Mouse (Mus musculus): ENCODE results near the gene Kcnh2.

The Kcnh2 gene

DNA sequence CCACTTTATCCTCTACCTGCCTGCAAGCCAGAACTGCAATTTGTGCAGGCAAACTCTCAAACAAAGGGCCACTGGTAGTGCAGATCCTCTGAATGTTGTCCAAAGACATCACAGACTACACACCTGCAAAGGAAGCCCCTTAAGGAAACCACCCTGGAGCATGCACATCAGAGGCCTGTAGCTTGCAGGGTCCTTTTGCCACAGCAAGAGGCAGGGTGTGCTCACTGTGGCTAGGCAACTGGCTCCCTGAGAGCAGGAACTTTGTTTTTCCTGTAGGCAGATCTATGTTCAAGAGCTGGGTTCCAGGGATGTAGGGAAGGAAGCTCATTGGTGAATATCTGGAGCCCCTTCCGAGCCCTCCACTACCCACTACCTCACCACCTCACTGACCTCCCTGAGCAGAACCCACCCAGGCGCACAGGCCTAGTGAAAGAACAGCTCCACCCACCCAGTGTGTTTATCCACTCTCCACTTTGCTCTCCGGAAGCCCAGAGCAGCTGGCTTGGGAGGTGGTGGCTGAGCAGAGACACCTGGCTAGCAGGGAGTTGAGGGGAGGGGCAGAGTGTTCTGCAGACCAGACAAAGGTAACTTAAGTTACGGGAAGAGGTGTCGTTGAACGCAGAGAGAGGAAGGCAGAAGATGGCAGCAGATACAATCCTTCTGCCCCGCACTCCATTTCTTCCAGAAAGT is 4.1 kb downstream of the Kcnh2 start:
- DNase-seq (ENCODE audit: inconsistent age in 2 of 2, low spot score in 1 of 2): no peak

DNA sequence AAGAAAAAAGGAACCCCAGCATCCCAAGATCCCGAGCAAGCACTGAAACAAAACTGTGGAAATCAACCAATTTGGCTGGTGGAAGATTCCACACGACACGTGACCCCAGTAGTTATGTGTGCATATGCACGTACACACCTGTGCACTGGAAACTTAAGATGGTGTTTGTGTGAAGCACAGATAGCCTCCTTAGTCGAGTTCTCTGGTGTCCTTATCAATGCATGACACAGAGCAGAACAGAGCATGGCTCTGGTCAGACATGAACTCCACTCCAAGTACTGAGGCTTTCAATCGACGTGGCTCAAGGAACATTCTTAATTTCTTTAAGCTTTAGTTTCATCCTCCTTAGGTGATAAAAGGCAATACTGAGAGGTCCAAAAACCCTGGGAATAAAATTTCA is 5.1 kb downstream of the Kcnh2 start:
- DNase-seq (ENCODE audit: inconsistent age in 2 of 2, low spot score in 1 of 2): no peak

DNA sequence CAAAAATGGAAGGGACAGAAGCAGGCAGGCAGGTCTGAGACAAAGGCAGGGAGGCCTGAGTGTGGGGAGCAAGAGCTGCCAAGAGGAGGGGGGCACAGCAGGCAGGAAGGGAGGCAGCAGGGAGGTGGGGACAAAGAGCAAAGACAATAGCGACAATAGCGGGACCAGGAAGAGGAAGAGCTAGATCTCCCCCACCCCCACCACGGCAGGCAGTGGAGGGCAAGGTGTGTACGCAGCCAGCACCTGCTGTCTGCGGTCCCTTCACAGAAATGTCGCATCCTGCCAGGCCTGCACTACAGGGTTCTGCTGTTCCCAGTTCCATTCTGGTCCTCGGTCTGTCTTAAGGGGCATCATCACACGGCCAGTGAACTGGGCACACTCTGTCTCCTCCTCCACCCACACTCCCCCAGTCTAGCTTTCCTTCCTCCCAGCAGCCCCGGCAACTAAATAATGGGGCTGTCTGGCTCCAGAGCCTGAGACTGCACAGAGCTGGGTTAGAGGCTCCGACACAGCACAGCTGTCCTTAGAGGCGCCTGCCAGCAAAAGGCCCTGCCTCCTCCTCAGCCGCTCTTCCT is 6.8 kb downstream of the Kcnh2 start:
- DNase-seq (ENCODE audit: inconsistent age in 2 of 2, low spot score in 1 of 2): peak in 1 of 2 experiments; percentile 27

DNA sequence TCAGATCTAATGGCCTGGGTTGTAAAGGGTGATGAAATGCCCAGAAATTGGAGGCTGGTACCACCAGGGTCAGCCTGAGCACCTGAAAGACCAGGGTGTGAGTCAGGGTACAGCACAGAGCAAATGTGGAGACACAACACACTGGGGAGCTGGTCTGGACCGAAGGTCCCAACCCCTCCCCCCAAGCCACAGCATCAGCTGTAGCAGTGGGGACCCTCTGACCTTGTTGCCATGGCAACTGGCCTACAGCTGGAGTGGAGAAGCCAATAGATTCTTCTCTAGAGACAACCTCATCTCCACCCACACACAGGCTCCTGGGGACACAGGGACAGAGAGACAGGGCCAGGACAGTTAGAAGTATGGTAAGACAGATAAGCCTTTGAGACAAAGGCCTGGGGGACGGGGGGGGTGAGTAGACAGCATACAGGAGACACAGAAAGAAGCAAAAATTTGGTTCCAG is 7.4 kb downstream of the Kcnh2 start:
- no peak for DNase-seq (ENCODE audit: inconsistent age in 2 of 2, low spot score in 1 of 2)

DNA sequence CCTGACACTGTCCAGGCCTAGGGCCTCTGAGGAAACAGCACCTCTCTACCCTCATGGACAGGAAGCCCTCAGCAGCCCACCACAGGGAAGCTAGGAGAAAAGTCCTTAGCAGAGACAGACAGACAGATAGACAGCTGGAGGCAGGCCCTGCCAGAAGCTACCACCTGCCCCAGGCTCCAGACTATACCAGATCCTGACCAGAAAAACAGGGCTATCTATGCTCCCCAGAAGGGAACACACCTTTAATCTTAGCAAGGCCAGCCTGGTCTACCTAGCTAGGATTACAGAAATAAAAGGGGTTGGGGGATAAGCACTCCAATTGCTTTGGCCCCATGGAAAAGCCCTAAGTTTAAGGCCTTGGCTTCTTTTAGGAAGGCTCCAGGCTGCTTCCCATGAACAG is 8.0 kb downstream of the Kcnh2 start:
- DNase-seq (ENCODE audit: inconsistent age in 2 of 2, low spot score in 1 of 2): no peak

DNA sequence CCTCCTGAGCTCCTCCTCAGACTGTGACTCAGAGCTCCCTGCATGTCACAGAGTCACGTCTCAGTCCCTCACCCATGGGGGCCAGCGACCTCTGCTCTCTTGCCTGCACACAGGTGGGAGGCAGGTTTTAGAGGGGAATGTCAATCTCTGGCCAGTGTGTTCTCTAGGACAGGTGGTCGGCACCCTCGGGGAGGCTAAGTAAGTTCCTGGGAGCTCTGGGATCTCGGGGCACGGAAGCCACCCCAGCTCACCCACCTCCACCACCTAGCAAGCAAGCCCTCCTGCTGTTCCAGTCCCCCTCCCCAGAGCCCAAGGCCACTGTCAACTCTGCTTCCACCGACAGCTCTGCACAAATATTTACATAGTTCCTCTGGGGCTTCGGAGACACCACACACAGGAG is 8.4 kb downstream of the Kcnh2 start:
- no peak for DNase-seq (ENCODE audit: inconsistent age in 2 of 2, low spot score in 1 of 2)

DNA sequence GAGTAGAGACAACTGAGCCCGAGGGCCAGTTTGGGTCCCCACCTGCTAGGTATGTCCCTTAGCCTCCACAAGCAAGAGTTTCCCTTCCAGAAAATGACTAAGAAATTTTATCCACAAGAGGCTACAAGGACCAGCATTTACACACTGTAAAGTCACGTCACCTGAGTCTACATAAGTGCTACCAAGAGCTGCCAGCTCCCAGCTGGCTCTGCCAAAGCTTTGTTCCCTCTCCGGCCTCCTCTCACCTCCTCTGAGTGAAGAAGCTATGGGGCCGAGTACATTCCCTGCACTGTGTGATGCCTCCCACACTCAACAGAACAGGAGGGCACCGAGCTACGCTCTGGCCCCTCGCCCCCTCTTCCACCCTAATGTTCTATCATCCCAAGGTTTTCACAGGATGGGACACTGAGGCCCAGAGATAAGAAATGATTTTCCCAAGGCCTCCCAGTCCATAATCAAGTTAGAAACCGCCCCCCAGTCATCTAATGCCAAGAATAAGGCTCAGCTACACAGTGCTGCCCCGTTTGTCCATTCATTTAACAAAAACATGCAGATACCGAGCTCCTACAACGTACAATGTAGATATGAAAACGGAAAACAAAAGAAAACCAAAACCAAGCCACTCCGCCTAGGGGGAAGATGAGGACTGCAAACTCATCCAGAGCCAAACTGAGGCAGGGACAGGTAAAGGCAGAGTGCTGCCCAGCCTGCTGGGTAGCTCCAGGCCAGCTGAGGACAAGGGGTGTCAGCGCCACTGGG is 9.0 kb downstream of the Kcnh2 start:
- no peak for DNase-seq (ENCODE audit: inconsistent age in 2 of 2, low spot score in 1 of 2)

DNA sequence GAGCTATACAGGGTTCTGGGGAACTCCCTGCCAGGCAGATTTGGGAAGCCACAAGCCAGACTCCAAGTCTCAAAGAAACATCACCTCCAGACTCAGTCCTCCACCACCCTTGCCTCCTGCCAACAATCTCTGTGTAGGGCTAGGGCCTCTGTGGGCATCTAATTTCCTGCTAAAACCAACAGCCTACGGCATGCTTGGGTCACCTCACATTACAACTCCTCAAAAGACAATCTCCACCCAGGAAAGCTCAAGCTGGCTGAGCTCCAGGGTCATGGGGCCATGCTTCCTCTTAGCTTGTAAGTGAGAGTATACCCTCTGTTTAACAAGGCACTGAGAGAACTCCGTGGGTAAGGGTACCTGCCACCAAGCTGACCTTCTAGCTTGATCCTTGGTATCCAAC is 13.6 kb downstream of the Kcnh2 start:
- DNase-seq (ENCODE audit: inconsistent age in 2 of 2, low spot score in 1 of 2): no peak

DNA sequence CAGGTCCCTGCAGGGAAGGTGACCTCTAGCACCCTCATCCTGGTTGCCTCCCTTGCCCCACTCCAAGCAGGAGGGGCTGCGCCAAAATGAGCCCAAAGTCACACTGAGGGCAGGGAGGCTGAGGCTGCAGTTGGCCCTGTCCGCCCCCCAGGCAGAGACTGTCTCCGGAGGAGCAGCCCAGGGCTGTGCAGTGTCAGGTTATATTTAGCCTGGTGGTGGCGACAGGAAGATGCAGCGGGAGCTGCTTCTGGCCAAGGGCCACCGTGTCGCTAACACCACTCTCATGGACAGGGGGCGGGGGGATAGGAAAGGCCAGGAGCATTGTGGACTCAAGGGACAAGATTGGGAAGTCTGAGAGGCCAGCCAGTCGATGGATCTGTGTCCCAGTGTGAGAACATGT is 14.0 kb downstream of the Kcnh2 start:
- peak in 1 of 2 experiments; percentile 61 for DNase-seq (ENCODE audit: inconsistent age in 2 of 2, low spot score in 1 of 2)

DNA sequence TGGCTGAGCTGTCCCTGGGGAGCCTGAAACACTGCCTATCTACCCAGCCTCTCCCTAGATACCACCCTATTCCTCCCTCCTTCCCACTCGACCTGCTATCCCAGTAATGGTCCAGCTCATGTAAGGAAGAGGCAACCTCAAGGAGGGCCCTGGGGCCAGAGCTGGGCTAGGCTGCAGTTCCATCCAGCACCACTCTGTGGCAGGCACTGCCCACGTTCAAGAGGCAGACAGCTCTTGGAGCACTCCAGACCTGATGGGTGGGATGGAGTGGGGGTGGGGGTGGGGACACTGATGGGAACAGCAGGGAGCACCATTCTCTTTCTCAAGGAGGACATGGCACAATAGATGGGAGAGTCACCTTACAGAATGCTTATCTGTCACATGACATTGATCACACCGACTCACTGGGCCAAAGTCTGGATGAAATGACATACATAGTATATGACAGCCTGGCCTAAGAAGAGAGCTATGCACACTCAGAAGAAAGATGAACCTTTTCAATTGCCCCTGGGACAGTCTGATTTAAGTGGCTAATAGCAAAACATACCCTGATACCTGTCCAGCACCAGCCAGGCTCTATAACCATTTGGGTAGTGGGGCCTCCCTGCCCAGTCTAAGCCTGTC is 15.4 kb downstream of the Kcnh2 start:
- DNase-seq (ENCODE audit: inconsistent age in 2 of 2, low spot score in 1 of 2): peak; percentile 62 to 85

DNA sequence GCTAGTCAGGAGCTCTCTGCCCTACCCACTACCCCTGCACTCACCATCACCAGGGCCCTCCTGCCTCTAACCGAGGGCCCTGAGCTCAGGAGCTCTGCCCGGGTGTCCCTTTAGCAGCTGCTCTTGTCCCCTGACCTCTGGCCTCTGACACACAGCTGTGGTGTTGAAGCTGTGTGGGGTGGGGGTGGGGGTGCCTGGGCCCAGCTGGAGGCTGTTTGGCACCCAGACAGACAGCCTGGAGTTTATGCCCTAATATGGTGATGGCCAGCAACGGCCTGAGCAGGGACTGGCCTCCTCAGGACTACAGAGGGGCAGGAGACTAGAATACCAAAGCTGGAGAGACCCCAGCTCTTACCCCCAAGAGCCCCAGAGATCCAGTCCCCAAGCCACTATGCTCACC is 16.7 kb downstream of the Kcnh2 start:
- DNase-seq (ENCODE audit: inconsistent age in 2 of 2, low spot score in 1 of 2): no peak

DNA sequence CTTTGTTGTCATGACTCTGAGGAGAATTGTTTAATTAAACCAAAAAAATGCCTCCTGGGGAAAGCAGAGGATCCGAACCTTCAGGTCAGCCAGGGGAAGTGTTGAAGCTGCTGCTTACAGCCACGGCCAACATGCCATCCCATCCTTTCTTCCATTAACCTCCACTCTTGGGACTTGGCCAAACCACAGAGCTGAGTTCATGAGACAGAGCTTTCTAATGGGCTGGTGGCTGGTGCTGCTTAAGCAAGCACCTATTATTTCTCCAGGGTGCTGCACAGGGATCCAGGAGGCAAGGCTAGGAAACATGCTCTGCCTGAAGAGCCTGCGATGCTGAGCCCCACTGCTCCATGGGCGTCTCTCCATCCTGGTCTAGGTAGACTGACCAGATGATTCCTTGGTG is 19.0 kb downstream of the Kcnh2 start:
- DNase-seq (ENCODE audit: inconsistent age in 2 of 2, low spot score in 1 of 2): no peak

DNA sequence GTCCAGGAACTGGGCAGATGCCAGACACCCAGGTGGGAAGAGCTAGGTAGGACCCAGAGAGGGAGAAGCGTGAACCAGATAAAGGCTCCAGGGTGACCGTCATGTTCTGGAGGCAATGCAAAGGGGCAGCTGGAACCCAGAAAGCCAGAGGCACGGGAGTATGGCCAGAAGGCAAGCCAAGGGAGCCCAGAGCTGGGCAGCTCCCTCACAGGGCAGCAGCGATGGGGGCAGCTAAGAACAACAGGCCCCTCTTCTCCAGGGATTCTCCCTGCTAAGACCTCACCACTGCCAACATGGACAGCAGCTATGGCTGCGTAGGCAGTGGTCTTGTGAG is 21.5 kb downstream of the Kcnh2 start:
- no peak for DNase-seq (ENCODE audit: inconsistent age in 2 of 2, low spot score in 1 of 2)

DNA sequence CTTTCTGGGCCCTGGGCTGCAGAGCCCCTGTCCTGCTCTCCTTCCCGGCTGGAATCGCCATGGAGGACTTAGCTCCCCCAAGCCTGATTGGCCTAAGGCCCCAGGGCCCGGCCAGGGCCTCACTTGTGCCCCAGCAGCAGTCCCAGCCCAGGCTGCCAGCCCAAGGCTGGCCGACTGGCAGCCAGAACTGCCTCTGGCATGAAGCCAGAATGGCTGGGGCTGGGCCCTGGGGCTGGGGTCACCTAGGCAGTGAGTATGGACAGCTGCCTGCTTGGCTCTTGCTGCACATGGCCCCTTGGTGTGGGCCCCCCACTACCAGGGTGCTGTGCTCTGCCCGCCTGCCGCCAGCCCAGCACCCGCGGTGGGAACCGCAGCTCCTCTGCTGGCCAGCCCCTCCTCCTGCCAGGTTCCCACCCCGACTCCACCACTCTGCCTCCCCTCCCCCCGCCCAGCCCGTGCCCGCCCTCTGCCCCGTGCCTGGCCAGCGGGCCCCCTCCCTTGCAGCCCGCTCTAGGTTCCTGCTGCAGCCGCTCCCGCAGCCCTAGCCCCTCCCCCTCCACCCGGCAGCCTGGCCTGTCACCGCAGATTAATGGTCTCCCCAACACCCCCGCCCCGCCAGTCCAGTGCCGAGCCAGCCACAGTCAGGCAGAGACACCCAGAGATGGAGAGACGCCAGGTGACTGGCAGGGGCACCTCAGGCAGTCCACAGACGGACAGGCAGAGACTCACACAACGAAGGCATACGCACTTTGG is 22.0 kb downstream of the Kcnh2 start:
- DNase-seq (ENCODE audit: inconsistent age in 2 of 2, low spot score in 1 of 2): peak; percentile 84 to 88

DNA sequence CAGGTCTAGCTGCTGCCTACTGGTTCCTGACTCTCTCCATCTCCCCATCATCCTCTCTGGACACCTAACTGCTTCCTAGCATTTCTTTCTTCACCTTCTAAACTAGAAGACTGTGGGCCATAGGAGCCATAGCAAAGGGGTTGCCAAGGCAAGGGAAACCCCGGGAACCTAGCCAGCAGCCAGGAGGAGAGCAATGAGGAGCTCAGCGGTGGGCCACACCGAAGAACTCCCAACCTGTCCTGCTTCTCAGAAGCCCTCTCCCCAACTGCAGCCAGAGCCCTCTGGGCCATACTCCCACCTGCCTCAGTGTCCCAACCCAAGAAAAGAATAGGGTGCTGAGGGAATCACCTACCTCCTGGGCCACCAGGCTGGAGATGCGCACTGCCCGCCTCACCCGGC is 22.6 kb downstream of the Kcnh2 start:
- DNase-seq (ENCODE audit: inconsistent age in 2 of 2, low spot score in 1 of 2): peak in 1 of 2 experiments; percentile 55

DNA sequence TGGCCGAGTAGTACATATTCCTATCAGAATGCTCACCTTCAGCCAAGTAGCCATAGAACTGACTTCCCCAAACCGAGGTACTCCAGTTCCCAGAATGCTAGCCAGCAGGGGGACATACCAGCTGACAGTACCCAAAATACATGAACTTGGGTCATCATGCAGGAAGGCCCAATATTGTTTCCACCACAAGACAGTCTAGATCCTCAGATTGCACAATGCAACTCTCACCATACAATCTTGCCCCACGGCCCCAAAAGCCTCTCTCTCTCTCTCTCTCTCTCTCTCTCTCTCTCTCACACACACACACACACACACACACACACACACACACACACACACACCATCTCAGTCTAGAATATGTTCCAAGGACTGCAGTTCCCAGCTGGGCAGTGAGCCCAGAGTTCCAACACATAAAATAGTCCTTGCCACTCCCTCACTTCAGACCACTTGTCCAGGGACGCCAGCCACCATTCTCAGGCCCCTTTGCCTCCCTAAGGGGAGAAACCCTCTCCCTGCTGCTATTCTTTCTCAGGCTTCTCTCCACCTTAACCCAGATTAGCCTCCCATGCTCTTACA is 24.5 kb downstream of the Kcnh2 start:
- peak; percentile 60 to 79 for DNase-seq (ENCODE audit: inconsistent age in 2 of 2, low spot score in 1 of 2)

DNA sequence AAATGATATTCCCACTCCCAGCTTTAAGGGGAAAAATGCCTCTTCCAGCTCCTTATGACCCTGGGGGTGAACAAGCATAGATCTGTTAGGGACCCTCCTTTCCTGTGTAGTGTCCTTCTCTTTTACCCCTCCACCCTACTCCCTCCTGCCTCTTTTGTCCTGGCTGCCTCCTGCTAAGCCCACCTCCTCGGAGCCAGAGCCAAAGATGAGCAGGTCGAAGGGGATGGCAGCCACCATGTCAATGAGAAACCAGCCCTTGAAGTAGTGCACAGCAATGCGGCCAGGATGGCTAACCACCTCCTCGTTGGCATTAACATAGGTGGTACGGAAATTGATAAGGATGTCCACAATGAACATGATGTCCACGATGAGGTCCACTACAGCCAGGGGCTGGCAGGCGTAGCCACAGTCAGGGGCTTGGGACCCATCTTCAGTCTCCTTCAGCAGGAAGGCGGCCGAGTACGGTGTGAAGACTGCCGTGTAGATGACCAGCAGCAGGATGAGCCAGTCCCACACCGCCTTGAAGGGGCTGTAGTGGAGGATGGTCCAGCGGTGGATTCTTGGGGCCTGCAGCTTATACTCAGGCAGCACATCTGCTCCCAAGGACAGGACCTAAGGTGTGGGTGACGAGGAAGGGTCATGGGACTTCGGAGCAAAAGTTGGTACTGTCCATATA is 25.1 kb downstream of the Kcnh2 start:
- DNase-seq (ENCODE audit: inconsistent age in 2 of 2, low spot score in 1 of 2): no peak

DNA sequence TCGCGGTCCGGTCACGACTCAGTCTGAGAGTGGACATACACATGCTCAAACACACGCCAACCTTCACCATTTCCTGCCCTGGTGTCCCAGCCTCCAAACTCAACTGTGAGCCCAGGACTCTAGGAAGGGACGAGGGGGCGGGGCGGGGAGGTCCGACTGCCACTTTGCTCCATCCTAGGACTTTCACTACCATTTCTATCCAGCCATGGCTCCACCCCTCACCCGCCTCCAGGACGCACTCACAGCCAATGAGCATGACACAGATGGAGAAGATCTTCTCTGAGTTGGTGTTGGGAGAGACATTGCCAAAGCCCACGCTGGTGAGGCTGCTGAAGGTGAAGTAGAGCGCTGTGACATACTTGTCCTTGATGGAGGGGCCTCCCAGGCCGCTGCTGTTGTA is 26.2 kb downstream of the Kcnh2 start:
- DNase-seq (ENCODE audit: inconsistent age in 2 of 2, low spot score in 1 of 2): no peak

DNA sequence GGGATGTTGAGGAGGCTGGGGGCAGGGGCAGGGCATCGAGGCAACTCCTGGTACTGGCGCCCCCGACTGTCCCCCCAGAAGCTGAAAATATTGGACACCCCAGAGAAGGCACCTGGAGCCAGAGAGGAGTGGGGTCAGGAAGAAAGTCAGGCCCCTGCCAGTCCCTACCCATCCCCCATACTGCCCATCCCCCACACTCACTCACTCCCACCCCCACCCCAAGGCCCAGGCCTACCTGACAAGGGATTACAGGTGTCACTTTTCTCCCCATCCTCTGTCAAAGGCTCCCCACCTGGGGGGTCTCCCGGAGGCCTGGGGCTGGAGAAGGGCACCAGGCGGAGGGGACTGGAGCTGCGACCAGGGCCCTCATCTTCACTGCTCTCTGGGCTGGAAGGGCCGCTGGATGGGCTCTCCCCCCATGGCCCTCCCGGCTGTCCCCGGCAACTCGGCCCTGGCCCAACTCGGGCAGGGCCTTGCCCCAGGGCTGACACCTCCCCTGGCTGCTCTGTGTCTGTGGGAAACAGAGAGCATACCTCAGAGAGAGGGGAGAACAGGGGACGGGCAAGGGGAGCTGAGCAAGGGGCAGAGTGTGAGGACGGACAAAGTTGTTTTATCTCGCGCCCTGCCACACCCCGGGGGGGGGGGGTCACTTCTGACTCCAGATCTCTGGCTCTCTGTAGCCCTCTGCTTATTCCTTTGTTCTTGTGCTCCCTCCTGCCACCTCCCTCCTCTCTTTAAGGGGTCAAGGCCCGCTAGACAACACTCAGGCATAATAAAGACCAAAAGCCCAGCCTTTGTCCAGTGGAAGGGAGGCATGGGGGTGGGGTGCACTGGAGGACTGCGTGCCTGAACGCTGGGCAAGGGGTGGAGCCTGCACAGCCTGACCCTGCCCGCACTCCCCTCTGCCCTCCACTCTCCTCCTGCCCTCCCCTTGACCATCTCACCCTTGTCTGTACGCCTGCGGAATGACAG is 29.4 kb downstream of the Kcnh2 start:
- peak in 1 of 2 experiments; percentile 58 for DNase-seq (ENCODE audit: inconsistent age in 2 of 2, low spot score in 1 of 2)
